Mouse (Mus musculus): ENCODE results near the gene Muc3.
A peak's percentile ranks its signal among the peaks of the same experiment; 100 is the strongest.
"Not testable (repeated sequence)": the region's sequence is repeated elsewhere in the genome, so short reads cannot be mapped to it uniquely, and the experiment has no call there.

Muc3 gene

DNA sequence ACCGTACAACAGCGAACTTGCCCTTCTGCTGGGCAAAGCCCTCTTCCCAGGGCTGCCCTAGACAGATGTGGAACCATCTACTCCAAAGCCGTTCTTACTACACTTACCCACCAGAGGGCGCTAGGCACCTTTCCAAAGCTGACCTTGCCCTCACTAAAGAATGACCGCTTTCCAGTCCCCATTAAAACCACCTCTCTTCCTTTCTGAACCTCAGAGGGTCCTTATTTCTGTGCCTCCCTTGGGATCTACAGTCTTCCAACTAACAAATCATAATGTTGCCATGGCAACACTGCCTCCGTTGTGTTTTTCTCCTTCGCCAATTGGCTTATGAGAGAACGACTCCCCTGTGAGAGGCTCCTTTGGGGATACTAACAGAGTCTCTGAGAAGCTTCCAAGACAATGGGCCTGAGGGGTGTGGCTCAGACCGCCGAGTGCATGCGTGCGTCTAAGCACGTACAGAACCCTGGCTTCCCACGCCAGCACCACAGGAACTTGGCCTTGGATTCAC lies 26.4 kb downstream of the Muc3 start:
- peak; percentile 57 for DNase-seq (ENCODE audit: low read depth, low spot score)

GRCm38 (mm10) chr5:137121280-137121679 lies 27.8 kb downstream of the Muc3 start:
- DNase-seq (ENCODE audit: low read depth, low spot score) = no peak

DNA sequence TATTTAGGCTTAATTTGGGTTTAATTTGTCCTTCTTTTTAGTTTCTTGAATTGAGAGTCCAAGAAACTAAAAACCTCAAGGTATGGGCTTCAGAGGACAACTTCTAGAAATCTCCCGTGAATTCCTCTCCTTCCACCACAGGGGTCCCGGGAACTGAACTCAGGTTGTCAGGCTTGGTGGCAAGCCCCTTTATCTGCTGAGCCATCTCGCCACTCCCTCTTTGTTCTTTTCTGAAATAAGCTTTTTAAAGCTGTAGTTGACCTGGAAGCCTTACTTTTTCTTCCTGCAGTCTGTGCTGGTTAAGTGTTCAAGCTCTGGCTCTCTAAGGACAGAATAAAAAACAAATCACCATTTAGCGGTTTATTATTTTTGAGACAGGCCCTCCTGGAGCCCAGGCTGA lies 30.2 kb downstream of the Muc3 start:
- no peak for DNase-seq (ENCODE audit: low read depth, low spot score)

GRCm38 (mm10) chr5:137117994-137118393 lies 31.1 kb downstream of the Muc3 start:
- DNase-seq (ENCODE audit: low read depth, low spot score) = not testable (repeated sequence)

GRCm38 (mm10) chr5:137116987-137117386 lies 32.1 kb downstream of the Muc3 start:
- no peak for DNase-seq (ENCODE audit: low read depth, low spot score)

GRCm38 (mm10) chr5:137115866-137116847 lies 33.0 kb downstream of the Muc3 start, which contains the start of gene Trim56:
TSS of gene Trim56 (minus strand) at chr5:137116209.
- peak; percentile 86 for DNase-seq (ENCODE audit: low read depth, low spot score)

GRCm38 (mm10) chr5:137114891-137115561 lies 34.1 kb downstream of the Muc3 start:
- no peak for DNase-seq (ENCODE audit: low read depth, low spot score)

DNA sequence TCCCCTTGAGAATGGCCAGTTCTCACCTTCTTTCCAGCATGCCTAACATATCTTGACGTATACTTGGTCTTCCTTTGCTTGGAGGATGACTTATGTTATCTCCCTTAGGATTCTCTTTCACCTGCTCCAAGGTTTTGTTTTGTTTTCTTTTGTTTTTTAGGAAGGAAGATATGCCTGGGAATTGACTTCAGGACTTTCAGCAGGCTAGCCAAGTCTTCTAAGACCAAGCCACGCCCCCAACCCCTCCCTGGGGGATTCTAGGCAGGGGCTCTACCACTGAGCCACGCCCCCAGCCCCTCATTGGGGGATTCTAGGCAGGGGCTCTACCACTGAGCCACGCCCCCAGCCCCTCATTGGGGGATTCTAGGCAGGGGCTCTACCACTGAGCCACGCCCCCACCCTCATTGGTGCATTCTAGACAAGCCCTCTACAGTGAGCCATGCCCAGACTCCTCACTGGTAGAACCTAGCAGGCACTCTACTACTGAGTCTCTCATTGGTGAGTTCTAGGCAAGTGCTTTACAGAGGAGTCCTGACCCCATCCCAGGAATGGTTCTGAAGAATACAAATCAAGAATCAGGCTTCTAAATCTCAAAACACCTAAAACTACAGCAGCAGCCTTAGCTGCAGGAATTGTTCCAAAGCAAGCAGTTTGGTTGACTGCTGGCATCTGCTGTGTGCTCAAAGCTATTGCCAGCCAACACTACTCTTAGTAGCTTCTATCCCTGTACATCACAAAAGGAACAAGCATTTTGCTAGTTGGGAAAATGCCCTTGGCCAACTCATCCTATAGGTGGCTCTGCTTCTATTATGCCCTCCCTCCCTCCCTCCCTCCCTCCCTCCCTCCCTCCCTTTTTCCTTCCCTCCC lies 37.3 kb downstream of the Muc3 start:
- DNase-seq (ENCODE audit: low read depth, low spot score) = no peak

DNA sequence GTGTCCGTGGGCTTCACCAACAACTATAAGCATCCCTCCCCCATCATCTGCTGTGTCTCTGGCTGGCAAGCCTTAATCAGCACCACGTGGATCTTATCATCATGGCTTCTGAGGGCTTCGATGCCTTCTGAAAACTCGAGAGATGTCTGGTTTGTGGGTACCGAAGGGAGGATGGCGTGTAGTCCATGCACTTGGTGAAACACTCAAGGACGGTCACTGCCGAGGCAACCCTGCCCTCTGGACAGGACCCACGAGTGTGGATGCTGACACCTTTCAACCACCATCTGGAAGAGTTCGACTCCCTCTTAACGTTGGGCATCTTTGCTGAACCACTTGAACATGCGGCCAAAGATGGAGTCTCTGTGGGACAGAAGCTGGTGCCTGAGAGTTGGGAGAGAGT lies 38.3 kb downstream of the Muc3 start:
- no peak for DNase-seq (ENCODE audit: low read depth, low spot score)

- DNase-seq (ENCODE audit: low read depth, low spot score) = no peak
Measured at GRCm38 (mm10) chr5:137109941-137110593, 39.1 kb downstream of the Muc3 start.

DNA sequence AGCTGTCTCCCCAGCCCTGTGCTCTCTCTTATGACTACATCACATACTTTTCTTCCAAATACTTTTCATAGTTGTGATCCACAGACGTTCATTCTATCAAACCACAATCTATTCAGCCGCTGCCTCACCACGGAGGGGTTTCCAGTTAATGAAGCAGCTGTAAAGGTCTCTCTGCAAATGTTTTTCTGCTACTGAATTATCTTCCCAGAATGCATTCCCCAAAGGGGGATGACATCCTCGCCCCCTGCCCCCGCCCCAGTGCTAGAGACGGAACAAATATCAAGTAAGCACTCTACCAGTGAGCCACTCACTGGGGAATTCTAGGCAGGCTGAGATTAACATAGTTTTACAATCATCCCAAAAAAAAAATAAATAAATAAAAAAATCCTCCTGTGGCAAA lies 41.0 kb downstream of the Muc3 start:
- no peak for DNase-seq (ENCODE audit: low read depth, low spot score)

DNA sequence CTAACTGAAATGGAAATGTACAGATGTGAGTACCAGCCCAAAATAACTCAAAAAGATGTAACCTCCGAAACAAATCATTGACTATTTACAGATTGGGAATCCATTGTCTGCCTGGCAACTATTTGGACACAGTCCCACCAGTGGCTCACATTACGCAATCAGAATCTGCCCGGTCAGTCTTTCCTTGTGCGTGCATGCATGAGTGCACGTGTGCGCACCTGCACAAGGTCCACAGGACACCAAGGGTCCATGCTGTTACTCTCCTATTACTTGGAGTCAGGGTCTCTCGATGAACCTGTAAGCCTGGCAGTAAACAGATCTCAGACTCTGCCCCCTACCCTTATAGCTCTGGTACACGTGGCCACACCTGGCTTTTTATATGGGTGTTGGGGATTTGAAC lies 41.5 kb downstream of the Muc3 start:
- no peak for DNase-seq (ENCODE audit: low read depth, low spot score)

- DNase-seq (ENCODE audit: low read depth, low spot score) = peak; percentile 77
Measured at GRCm38 (mm10) chr5:137107024-137107423, 42.1 kb downstream of the Muc3 start.

GRCm38 (mm10) chr5:137106434-137106833 lies 42.7 kb downstream of the Muc3 start:
- DNase-seq (ENCODE audit: low read depth, low spot score) = no peak

DNA sequence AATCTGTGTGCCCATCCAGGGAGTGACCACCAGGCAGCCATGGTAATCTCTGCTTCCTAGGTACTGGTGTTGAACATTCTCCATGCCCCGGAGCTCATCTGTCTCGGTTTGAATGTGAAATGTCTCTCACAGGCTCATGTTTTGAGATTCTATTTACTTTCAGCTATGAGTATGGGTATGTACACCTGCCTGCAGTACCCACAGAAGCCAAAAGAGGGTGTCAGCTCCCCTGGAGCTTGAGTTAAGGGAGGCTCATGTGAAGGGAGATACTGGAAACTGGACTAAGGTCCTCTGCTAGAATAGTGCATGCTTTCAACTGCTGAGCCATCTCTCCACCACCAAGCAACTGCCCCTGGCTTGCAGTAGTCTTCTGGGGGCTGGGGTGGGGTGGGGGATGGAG lies 45.2 kb downstream of the Muc3 start:
- no peak for DNase-seq (ENCODE audit: low read depth, low spot score)

GRCm38 (mm10) chr5:137102575-137103522 lies 46.3 kb downstream of the Muc3 start:
- peak; percentile 75 for DNase-seq (ENCODE audit: low read depth, low spot score)

- no peak for DNase-seq (ENCODE audit: low read depth, low spot score)
Measured at GRCm38 (mm10) chr5:137102078-137102477, 47.0 kb downstream of the Muc3 start.

DNA sequence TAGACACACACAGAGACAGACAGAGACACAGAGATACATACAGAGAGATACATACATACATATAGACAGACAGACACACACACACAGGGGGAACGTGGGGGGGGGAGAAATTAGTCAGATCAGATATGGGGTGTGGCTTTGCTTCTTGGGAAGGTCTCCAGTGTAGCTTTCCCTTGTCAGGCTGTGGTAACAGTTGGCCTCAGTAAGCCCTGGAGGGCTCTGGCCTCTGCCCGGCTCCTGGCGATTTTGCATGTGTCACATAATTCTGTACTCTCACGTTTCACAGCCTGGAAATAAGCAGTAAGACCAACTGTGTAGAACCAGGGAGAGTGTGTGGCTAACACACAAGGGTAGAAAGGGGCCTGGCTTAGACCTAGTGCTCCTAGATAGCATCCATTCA lies 48.5 kb downstream of the Muc3 start:
- DNase-seq (ENCODE audit: low read depth, low spot score) = no peak

GRCm38 (mm10) chr5:137098418-137098817 lies 50.7 kb downstream of the Muc3 start:
- no peak for DNase-seq (ENCODE audit: low read depth, low spot score)

GRCm38 (mm10) chr5:137096037-137096436 lies 53.1 kb downstream of the Muc3 start:
- DNase-seq (ENCODE audit: low read depth, low spot score) = no peak

Measured in CD4-positive helper T cell, adult 2 months (primary cell).